Mouse (Mus musculus) forebrain, postnatal 0 days (tissue): ENCODE measurements at regions not wholly inside any gene's neighbourhood (a gene's known extent, or its start where the extent isn't known, plus 50 kb on each side); places are given as distances from the start of the nearest gene placed in this dataset.

Experiments
- ATAC-seq: fragments of 200-750 bp; cut with Nextera tagmentation; 2 replicates; pipeline ENCODE4 v1.8.0; 2017; ENCODE audit warnings: mild to moderate bottlenecking, moderate library complexity
- DNase-seq: peaks from one replicate; pipeline ENCODE4 v3.0.0-alpha.2; 2015
- H3K27ac ChIP-seq: fragments of 300-500 bp; sonication (generic); 2 replicates; pipeline ENCODE4 v1.5.1; 2014; ENCODE audit warnings: low read depth, mild to moderate bottlenecking, antibody characterized with exemption, low read length, moderate library complexity, mixed read lengths
- H3K27me3 ChIP-seq: fragments of 300-500 bp; sonication (generic); 2 replicates; pipeline ENCODE4 v1.6.1; 2014; ENCODE audit warnings: mild to moderate bottlenecking, low read length, mixed read lengths; ENCODE audit not compliant: insufficient read depth
- H3K36me3 ChIP-seq: fragments of 300-500 bp; sonication (generic); 2 replicates; pipeline ENCODE4 v1.6.1; 2014; ENCODE audit warnings: mild to moderate bottlenecking, moderate library complexity; ENCODE audit not compliant: insufficient read depth
- H3K4me1 ChIP-seq: fragments of 300-500 bp; sonication (generic); 2 replicates; pipeline ENCODE4 v1.6.1; 2014; ENCODE audit warnings: antibody characterized with exemption; ENCODE audit not compliant: insufficient read depth
- H3K4me2 ChIP-seq: fragments of 300-500 bp; sonication (generic); 2 replicates; pipeline ENCODE4 v1.6.1; 2014; ENCODE audit warnings: low read depth, mild to moderate bottlenecking, moderate library complexity
- H3K4me3 ChIP-seq: fragments of 300-500 bp; sonication (generic); 2 replicates; pipeline ENCODE4 v1.5.1; 2014; ENCODE audit warnings: low read depth, low read length, mixed read lengths
- H3K9ac ChIP-seq: fragments of 300-500 bp; sonication (generic); 2 replicates; pipeline ENCODE4 v1.6.1; 2014; ENCODE audit warnings: mild to moderate bottlenecking
- H3K9me3 ChIP-seq: fragments of 300-500 bp; sonication (generic); 2 replicates; pipeline ENCODE4 v1.6.1; 2016; ENCODE audit warnings: low read length
- CTCF ChIP-seq: sonication (generic); IDR thresholded peaks from 2 replicates; pipeline ENCODE4 v1.5.1; 2016; ENCODE audit warnings: antibody characterized with exemption, control low read depth, low read depth
- WGBS: fragments of 180-500 bp; shearing (Covaris S2); extraction: QIAGEN DNeasy Blood & Tissue Kit; methylation state at CpG from one replicate; pipeline ENCODE4 v1.1.7; 2014; 5-methylcytosine and 5-hydroxymethylcytosine counted together

- no peaks in the 10 kb centered on the region for H3K36me3 ChIP-seq
These were observed 317.0 kb upstream of the Pard3b start for GRCm38 (mm10) chr1:61321513-61322145.

GRCm38 (mm10) chr1:61331456-61331855 is 307.2 kb upstream of the Pard3b start:
- DNase-seq: no peak
- H3K4me2 ChIP-seq: no peak overlapping the region
- H3K36me3 ChIP-seq: no peaks in the 10 kb centered on the region
- WGBS: 92% methylated on average over 2 of the region's 2 CpGs
- no peak overlapping the region for H3K9ac ChIP-seq
- no peaks in the 10 kb centered on the region for H3K9me3 ChIP-seq
- ATAC-seq: no peak
- TF ChIP-seq CTCF: no peak
- no peak overlapping the region for H3K27ac ChIP-seq
- H3K4me3 ChIP-seq: no peak overlapping the region
- no peaks in the 10 kb centered on the region for H3K27me3 ChIP-seq
- H3K4me1 ChIP-seq: no peaks in the 10 kb centered on the region

More at GRCm38 (mm10) chr1:61321513-61322145, 317.0 kb upstream of the Pard3b start:
- Histone ChIP-seq H3K27me3 (no peaks in the 10 kb centered on the region), H3K4me1 (no peaks in the 10 kb centered on the region), H3K4me2 (no peak overlapping the region), H3K27ac (no peak overlapping the region), H3K4me3 (no peak overlapping the region), H3K9ac (no peak overlapping the region), H3K9me3 (no peaks in the 10 kb centered on the region)
- no peak for DNase-seq
- no peak for ATAC-seq
- TF ChIP-seq CTCF: no peak
- 80% methylated on average over 6 of the region's 6 CpGs for WGBS

GRCm38 (mm10) chr1:61331906-61332305 is 306.7 kb upstream of the Pard3b start:
- Histone ChIP-seq H3K9ac (no peak overlapping the region), H3K27me3 (no peaks in the 10 kb centered on the region), H3K4me1 (no peaks in the 10 kb centered on the region), H3K4me2 (no peak overlapping the region), H3K4me3 (no peak overlapping the region), H3K27ac (no peak overlapping the region), H3K36me3 (no peaks in the 10 kb centered on the region), H3K9me3 (no peaks in the 10 kb centered on the region)
- ATAC-seq (no peak), DNase-seq (no peak)
- WGBS: 17% methylated on average over 3 of the region's 3 CpGs
- no peak for TF ChIP-seq CTCF

GRCm38 (mm10) chr1:61336367-61336766 is 302.3 kb upstream of the Pard3b start:
- H3K27me3 ChIP-seq: no peaks in the 10 kb centered on the region
- H3K9ac ChIP-seq: no peak overlapping the region
- 36% methylated on average over 2 of the region's 2 CpGs for WGBS
- H3K27ac ChIP-seq: no peak overlapping the region
- ATAC-seq: no peak
- H3K4me2 ChIP-seq: no peak overlapping the region
- H3K4me1 ChIP-seq: no peaks in the 10 kb centered on the region
- DNase-seq: no peak
- TF ChIP-seq CTCF: no peak
- H3K9me3 ChIP-seq: no peaks in the 10 kb centered on the region
- H3K36me3 ChIP-seq: no peaks in the 10 kb centered on the region
- H3K4me3 ChIP-seq: no peak overlapping the region

GRCm38 (mm10) chr1:61352921-61353320 is 285.7 kb upstream of the Pard3b start:
- Histone ChIP-seq H3K9me3 (no peaks in the 10 kb centered on the region), H3K4me2 (no peak overlapping the region), H3K9ac (no peak overlapping the region), H3K27ac (no peak overlapping the region), H3K4me3 (no peak overlapping the region), H3K4me1 (no peaks in the 10 kb centered on the region), H3K27me3 (no peaks in the 10 kb centered on the region), H3K36me3 (no peaks in the 10 kb centered on the region)
- DNase-seq (no peak), ATAC-seq (no peak)
- 96% methylated on average over 1 of the region's 1 CpGs for WGBS
- no peak for TF ChIP-seq CTCF

- ATAC-seq (no peak), DNase-seq (no peak)
- 13% methylated on average over 3 of the region's 3 CpGs for WGBS
- Histone ChIP-seq H3K36me3 (no peaks in the 10 kb centered on the region), H3K4me3 (no peak overlapping the region), H3K4me1 (no peaks in the 10 kb centered on the region), H3K27me3 (no peaks in the 10 kb centered on the region), H3K9ac (no peak overlapping the region), H3K4me2 (no peak overlapping the region), H3K27ac (no peak overlapping the region), H3K9me3 (no peaks in the 10 kb centered on the region)
- no peak for TF ChIP-seq CTCF
These were observed 285.1 kb upstream of the Pard3b start for GRCm38 (mm10) chr1:61353481-61353880.

GRCm38 (mm10) chr1:61355241-61355640 is 283.4 kb upstream of the Pard3b start:
- no peak overlapping the region for H3K4me2 ChIP-seq
- ATAC-seq: no peak

More at GRCm38 (mm10) chr1:61355241-61355640, 283.4 kb upstream of the Pard3b start:
- TF ChIP-seq CTCF: no peak
- Histone ChIP-seq H3K9me3 (no peaks in the 10 kb centered on the region), H3K4me1 (no peaks in the 10 kb centered on the region), H3K36me3 (no peaks in the 10 kb centered on the region), H3K27me3 (no peaks in the 10 kb centered on the region), H3K27ac (no peak overlapping the region), H3K9ac (no peak overlapping the region), H3K4me3 (no peak overlapping the region)
- no peak for DNase-seq
- WGBS: 67% methylated on average over 5 of the region's 5 CpGs
